Mouse (Mus musculus) small intestine, adult 2 months (tissue): ENCODE results near the gene Ncam1. TPM values are rescaled to one million over a fixed set of nuclear protein-coding genes. Genes with fewer than 3 reads are reported as not detected.

Experiments used
- H3K27ac ChIP-seq: fragments of 200-500 bp; 2 replicates; pipeline ENCODE4 v1.5.1; 2012; ENCODE audit warnings: low read depth, low read length, control low read depth, inconsistent platforms; ENCODE audit not compliant: insufficient read depth
- H3K27me3 ChIP-seq: fragments of 200-500 bp; 2 replicates; pipeline ENCODE4 v1.6.1; 2012; ENCODE audit warnings: mild to moderate bottlenecking, moderate library complexity, low read length, inconsistent platforms; ENCODE audit not compliant: control insufficient read depth, insufficient read depth
- H3K36me3 ChIP-seq: fragments of 200-500 bp; 2 replicates; pipeline ENCODE4 v1.6.1; 2012; ENCODE audit warnings: mild to moderate bottlenecking, low read length, control low read depth, inconsistent platforms; ENCODE audit not compliant: control insufficient read depth, insufficient read depth
- H3K4me1 ChIP-seq: fragments of 200-500 bp; 2 replicates; pipeline ENCODE4 v1.6.1; 2012; ENCODE audit warnings: low read length, inconsistent platforms, mixed read lengths; ENCODE audit not compliant: control insufficient read depth, insufficient read depth, insufficient read length
- H3K4me3 ChIP-seq: fragments of 200-500 bp; 2 replicates; pipeline ENCODE4 v1.5.1; 2012; ENCODE audit warnings: low read depth, mild to moderate bottlenecking, control low read depth, inconsistent platforms, low read length, moderate library complexity
- CTCF ChIP-seq: fragments of 200-500 bp; IDR thresholded peaks from 2 replicates; pipeline ENCODE4 v1.5.1; 2012; ENCODE audit warnings: low read depth, mild to moderate bottlenecking, control low read depth, inconsistent platforms, low read length, moderate library complexity, mixed read lengths; ENCODE audit not compliant: insufficient replicate concordance, insufficient read length; ENCODE audit errors: extremely low read depth
- POLR2A ChIP-seq: fragments of 200-500 bp; IDR thresholded peaks from 2 replicates; pipeline ENCODE4 v1.6.1; 2012; ENCODE audit warnings: low read depth, mild to moderate bottlenecking, control low read depth, inconsistent platforms, low read length, moderate library complexity
- WGBS: fragments of 180-500 bp; shearing (Covaris S2); methylation state at CpG from one replicate; pipeline ENCODE4 v1.1.7; 2018; 5-methylcytosine and 5-hydroxymethylcytosine counted together
- polyA plus RNA-seq: library from polyadenylated mRNA; depleted of rRNA; stranded (reverse); fragments of >200 nt; gene quantifications from 2 replicates; pipeline ENCODE4 v1.2.3, GENCODE M21; 2012

The Ncam1 gene
- polyA plus RNA-seq, 1 experiment, result 3.5 TPM

- no peak for TF ChIP-seq POLR2A
- Histone ChIP-seq H3K4me1 (no peaks in the 10 kb centered on the region), H3K4me3 (no peak overlapping the region), H3K36me3 (no peaks in the 10 kb centered on the region), H3K27me3 (no peaks in the 10 kb centered on the region), H3K27ac (no peak overlapping the region)
- 83% methylated on average over 9 of the region's 9 CpGs for WGBS
Measured at GRCm38 (mm10) chr9:49704196-49704967, 94.3 kb downstream of the Ncam1 start.

- no peaks in the 10 kb centered on the region for H3K36me3 ChIP-seq
- 82% methylated on average over 7 of the region's 7 CpGs for WGBS
- TF ChIP-seq CTCF, result no peak
- TF ChIP-seq POLR2A, result no peak
Measured at GRCm38 (mm10) chr9:49695371-49695770, 103.4 kb downstream of the Ncam1 start.

GRCm38 (mm10) chr9:49692791-49693190 is 105.9 kb downstream of the Ncam1 start:
- no peak overlapping the region for H3K27ac ChIP-seq
- H3K27me3 ChIP-seq, result no peaks in the 10 kb centered on the region
- H3K4me1 ChIP-seq, result no peaks in the 10 kb centered on the region
- H3K36me3 ChIP-seq, result no peaks in the 10 kb centered on the region
- WGBS, result 84% methylated on average over 11 of the region's 11 CpGs
- H3K4me3 ChIP-seq, result no peak overlapping the region
- no peak for TF ChIP-seq POLR2A
- TF ChIP-seq CTCF, result no peak

More at GRCm38 (mm10) chr9:49695371-49695770, 103.4 kb downstream of the Ncam1 start:
- Histone ChIP-seq H3K4me1 (no peaks in the 10 kb centered on the region), H3K4me3 (no peak overlapping the region), H3K27ac (no peak overlapping the region), H3K27me3 (no peaks in the 10 kb centered on the region)

GRCm38 (mm10) chr9:49691344-49691743 is 107.4 kb downstream of the Ncam1 start:
- H3K36me3 ChIP-seq, result no peaks in the 10 kb centered on the region
- H3K27ac ChIP-seq, result no peak overlapping the region
- no peak for TF ChIP-seq POLR2A
- TF ChIP-seq CTCF, result no peak
- H3K27me3 ChIP-seq, result no peaks in the 10 kb centered on the region
- 72% methylated on average over 2 of the region's 2 CpGs for WGBS
- H3K4me3 ChIP-seq, result no peak overlapping the region
- H3K4me1 ChIP-seq, result no peaks in the 10 kb centered on the region

GRCm38 (mm10) chr9:49683566-49684273 is 115.0 kb downstream of the Ncam1 start:
- 85% methylated on average over 8 of the region's 8 CpGs for WGBS
- no peak for TF ChIP-seq CTCF
- no peak for TF ChIP-seq POLR2A
- H3K27ac ChIP-seq, result no peak overlapping the region

GRCm38 (mm10) chr9:49681848-49682469 is 116.8 kb downstream of the Ncam1 start:
- no peak overlapping the region for H3K4me3 ChIP-seq
- H3K27me3 ChIP-seq, result no peaks in the 10 kb centered on the region
- no peaks in the 10 kb centered on the region for H3K36me3 ChIP-seq
- H3K4me1 ChIP-seq, result no peaks in the 10 kb centered on the region
- H3K27ac ChIP-seq, result no peak overlapping the region
- TF ChIP-seq CTCF (no peak), POLR2A (no peak)
- WGBS, result 86% methylated on average over 7 of the region's 7 CpGs

More at GRCm38 (mm10) chr9:49683566-49684273, 115.0 kb downstream of the Ncam1 start:
- Histone ChIP-seq H3K4me1 (no peaks in the 10 kb centered on the region), H3K36me3 (no peaks in the 10 kb centered on the region), H3K27me3 (no peaks in the 10 kb centered on the region), H3K4me3 (no peak overlapping the region)

- WGBS, result 58% methylated on average over 3 of the region's 3 CpGs
Measured at GRCm38 (mm10) chr9:49679270-49679669, 119.5 kb downstream of the Ncam1 start.

More at GRCm38 (mm10) chr9:49679270-49679669, 119.5 kb downstream of the Ncam1 start:
- no peaks in the 10 kb centered on the region for H3K4me1 ChIP-seq
- H3K4me3 ChIP-seq, result no peak overlapping the region
- no peak overlapping the region for H3K27ac ChIP-seq
- no peaks in the 10 kb centered on the region for H3K27me3 ChIP-seq
- H3K36me3 ChIP-seq, result no peaks in the 10 kb centered on the region
- TF ChIP-seq CTCF (no peak), POLR2A (no peak)
